Mouse (Mus musculus) hindbrain, embryonic 16.5 days (tissue): ENCODE data around the gene Olfr1248. TPM values are rescaled to one million over a fixed set of nuclear protein-coding genes. Genes with fewer than 3 reads are reported as not detected.
"Not testable (repeated sequence)": the region's sequence is repeated elsewhere in the genome, so short reads cannot be mapped to it uniquely, and the experiment has no call there.

ENCODE experiments used
- ATAC-seq: fragments of 200-750 bp; cut with Nextera tagmentation; 2 replicates; pipeline ENCODE4 v1.8.0; 2017; ENCODE audit warnings: moderate TSS enrichment, moderate library complexity
- H3K27ac ChIP-seq: fragments of 300-500 bp; sonication (generic); 2 replicates; pipeline ENCODE4 v1.5.1; 2014; ENCODE audit warnings: low read depth, mild to moderate bottlenecking, control low read depth, low read length, moderate library complexity
- H3K27me3 ChIP-seq: fragments of 300-500 bp; sonication (generic); replicated peaks from 2 replicates; pipeline ENCODE4 v1.6.1; 2014; ENCODE audit warnings: low read length; ENCODE audit not compliant: control insufficient read depth, insufficient read depth
- H3K36me3 ChIP-seq: fragments of 300-500 bp; sonication (generic); 2 replicates; pipeline ENCODE4 v1.6.1; 2014; ENCODE audit warnings: mild to moderate bottlenecking, low read length, moderate library complexity, mixed read lengths; ENCODE audit not compliant: control insufficient read depth, insufficient read depth
- H3K4me1 ChIP-seq: fragments of 300-500 bp; sonication (generic); 2 replicates; pipeline ENCODE4 v1.6.1; 2014; ENCODE audit warnings: low read depth, low read length; ENCODE audit not compliant: control insufficient read depth, insufficient read depth
- H3K4me2 ChIP-seq: fragments of 300-500 bp; sonication (generic); 2 replicates; pipeline ENCODE4 v1.6.1; 2014; ENCODE audit warnings: mild to moderate bottlenecking, low read length, control low read depth, moderate library complexity
- H3K4me3 ChIP-seq: fragments of 300-500 bp; sonication (generic); 2 replicates; pipeline ENCODE4 v1.5.1; 2014; ENCODE audit warnings: mild to moderate bottlenecking, low read length, control low read depth, moderate library complexity
- H3K9ac ChIP-seq: fragments of 300-500 bp; sonication (generic); 2 replicates; pipeline ENCODE4 v1.6.1; 2014; ENCODE audit warnings: low read depth, mild to moderate bottlenecking, control low read depth, low read length, moderate library complexity
- H3K9me3 ChIP-seq: fragments of 300-500 bp; sonication (generic); 2 replicates; pipeline ENCODE4 v1.6.1; 2014; ENCODE audit warnings: mild to moderate bottlenecking, low read length, moderate library complexity; ENCODE audit not compliant: control insufficient read depth
- WGBS: fragments of 180-500 bp; shearing (Covaris S2); extraction: QIAGEN DNeasy Blood & Tissue Kit; methylation state at CpG from one replicate; pipeline ENCODE4 v1.1.7; 2014; 5-methylcytosine and 5-hydroxymethylcytosine counted together
- polyA plus RNA-seq: library from polyadenylated mRNA; unstranded; fragments of >200 nt; fragmentation: Nextera tagmentation; extraction: Ambion mirVana; gene quantifications from 2 replicates; pipeline ENCODE4 v1.2.1, GENCODE M21; 2015

Gene Olfr1248
- not detected in 2 replicates for polyA plus RNA-seq

- H3K4me1 ChIP-seq, H3K27ac ChIP-seq, H3K27me3 ChIP-seq, ATAC-seq, H3K4me2 ChIP-seq, H3K9me3 ChIP-seq, H3K9ac ChIP-seq, H3K36me3 ChIP-seq, H3K4me3 ChIP-seq: not testable (repeated sequence)
- 90% methylated on average over 1 of the region's 1 CpGs for WGBS
Measured at GRCm38 (mm10) chr2:89618145-89618544, at the start of gene Olfr1248. Gene Olfr1248 (minus strand): TSS chr2:89618245.

GRCm38 (mm10) chr2:89661367-89661766 is 43.3 kb upstream of the Olfr1248 start, which contains the start of gene Olfr1250:
Gene Olfr1250 (minus strand): TSS chr2:89661467.
- no peak within 1 kb of the TSS for H3K4me2 ChIP-seq
- no peaks in the 10 kb centered on the region for H3K27me3 ChIP-seq
- no peak within 1 kb of the TSS for H3K27ac ChIP-seq
- no peaks in the 10 kb centered on the region for H3K9me3 ChIP-seq
- no peak within 1 kb of the TSS for H3K9ac ChIP-seq
- no peak for ATAC-seq
- H3K4me1 ChIP-seq = no peaks in the 10 kb centered on the region
- no peaks in the 10 kb centered on the region for H3K36me3 ChIP-seq
- H3K4me3 ChIP-seq = no peak within 1 kb of the TSS

- Histone ChIP-seq H3K27ac (no peak within 1 kb of the TSS), H3K9ac (no peak within 1 kb of the TSS), H3K36me3 (no peaks in the 10 kb centered on the region), H3K4me2 (no peak within 1 kb of the TSS), H3K27me3 (no peaks in the 10 kb centered on the region), H3K9me3 (no peaks in the 10 kb centered on the region), H3K4me1 (no peaks in the 10 kb centered on the region), H3K4me3 (no peak within 1 kb of the TSS)
- 92% methylated on average over 2 of the region's 2 CpGs for WGBS
- ATAC-seq = no peak
Measured at GRCm38 (mm10) chr2:89634883-89635282, 16.8 kb upstream of the Olfr1248 start, which contains the start of gene Olfr1249. Gene Olfr1249 (minus strand): TSS chr2:89634983.

- H3K4me2 ChIP-seq = no peak within 1 kb of the TSS
- no peaks in the 10 kb centered on the region for H3K9me3 ChIP-seq
- no peak within 1 kb of the TSS for H3K9ac ChIP-seq
- no peak within 1 kb of the TSS for H3K4me3 ChIP-seq
- ATAC-seq = no peak
- no peaks in the 10 kb centered on the region for H3K27me3 ChIP-seq
- 95% methylated on average over 2 of the region's 2 CpGs for WGBS
- no peaks in the 10 kb centered on the region for H3K4me1 ChIP-seq
- no peak within 1 kb of the TSS for H3K27ac ChIP-seq
- H3K36me3 ChIP-seq = no peaks in the 10 kb centered on the region
Measured at GRCm38 (mm10) chr2:89614030-89614429, 4.0 kb downstream of the Olfr1248 start, which contains the start of gene Olfr1247. Gene Olfr1247 (minus strand): TSS chr2:89614130.

- no peak within 1 kb of the TSS for H3K27ac ChIP-seq
- 77% methylated on average over 2 of the region's 2 CpGs for WGBS
- H3K27me3 ChIP-seq = no peaks in the 10 kb centered on the region
- no peaks in the 10 kb centered on the region for H3K4me1 ChIP-seq
- no peaks in the 10 kb centered on the region for H3K36me3 ChIP-seq
- H3K4me3 ChIP-seq = no peak within 1 kb of the TSS
- H3K9ac ChIP-seq = no peak within 1 kb of the TSS
- no peak for ATAC-seq
- H3K9me3 ChIP-seq = no peaks in the 10 kb centered on the region
- no peak within 1 kb of the TSS for H3K4me2 ChIP-seq
Measured at GRCm38 (mm10) chr2:89593057-89593456, 25.0 kb downstream of the Olfr1248 start, which contains the start of gene Olfr1246. Gene Olfr1246 (minus strand): TSS chr2:89593157.

- H3K4me2 ChIP-seq = no peak within 1 kb of the TSS
- no peak within 1 kb of the TSS for H3K4me3 ChIP-seq
- ATAC-seq = no peak
- no peaks in the 10 kb centered on the region for H3K9me3 ChIP-seq
- H3K9ac ChIP-seq = no peak within 1 kb of the TSS
- no peaks in the 10 kb centered on the region for H3K27me3 ChIP-seq
- H3K27ac ChIP-seq = no peak within 1 kb of the TSS
- 84% methylated on average over 1 of the region's 1 CpGs for WGBS
- H3K4me1 ChIP-seq = no peaks in the 10 kb centered on the region
- H3K36me3 ChIP-seq = no peaks in the 10 kb centered on the region
Measured at GRCm38 (mm10) chr2:89578347-89578746, 39.7 kb downstream of the Olfr1248 start, which contains the start of gene Olfr1245. Gene Olfr1245 (minus strand): TSS chr2:89578447.

Other genes with a start within 250 kb of the Olfr1248 start
- gene Olfr1238, start 208.6 kb downstream of the Olfr1248 start, polyA plus RNA-seq = not detected in 2 replicates
- not detected in 2 replicates for gene Olfr1239, start 197.8 kb downstream of the Olfr1248 start, polyA plus RNA-seq
- not detected in 2 replicates for gene Olfr1240, start 175.2 kb downstream of the Olfr1248 start, polyA plus RNA-seq
- not detected in 2 replicates for gene Olfr1241, start 131.1 kb downstream of the Olfr1248 start, polyA plus RNA-seq
- not detected in 2 replicates for gene Olfr1242, start 119.9 kb downstream of the Olfr1248 start, polyA plus RNA-seq
- not detected in 2 replicates for gene Olfr1243, start 86.8 kb downstream of the Olfr1248 start, polyA plus RNA-seq
- not detected in 2 replicates for gene Olfr1245, start 39.8 kb downstream of the Olfr1248 start, polyA plus RNA-seq
- not detected in 2 replicates for gene Olfr1246, start 25.1 kb downstream of the Olfr1248 start, polyA plus RNA-seq
- not detected in 2 replicates for gene Olfr1247, start 4.1 kb downstream of the Olfr1248 start, polyA plus RNA-seq
- gene Olfr1249, start 16.7 kb upstream of the Olfr1248 start, polyA plus RNA-seq = not detected in 2 replicates
- not detected in 2 replicates for gene Olfr1250, start 43.2 kb upstream of the Olfr1248 start, polyA plus RNA-seq
- gene Olfr1251, start 53.7 kb upstream of the Olfr1248 start, polyA plus RNA-seq = not detected in 2 replicates
- gene Olfr1252, start 106.8 kb upstream of the Olfr1248 start, polyA plus RNA-seq = not detected in 2 replicates
- not detected in 2 replicates for gene Olfr1253, start 138.8 kb upstream of the Olfr1248 start, polyA plus RNA-seq
- gene Olfr1254, start 175.4 kb upstream of the Olfr1248 start, polyA plus RNA-seq = not detected in 2 replicates
- gene Olfr1255, start 193.8 kb upstream of the Olfr1248 start, polyA plus RNA-seq = not detected in 2 replicates
- gene Olfr1256, start 223.3 kb upstream of the Olfr1248 start, polyA plus RNA-seq = not detected in 2 replicates
- gene Olfr48, start 230.0 kb upstream of the Olfr1248 start, polyA plus RNA-seq = 0.13 and 0.29 TPM in 2 replicates